Mouse (Mus musculus): ENCODE results near the gene Afmid.

The Afmid gene

GRCm38 (mm10) chr11:117845651-117846050 lies 19.9 kb downstream of the Afmid start:
- intact Hi-C loops (cut with DNase I): no loop called here

- intact Hi-C loops (cut with DNase I): no loop called here
Observed at GRCm38 (mm10) chr11:117846640-117847039, 20.9 kb downstream of the Afmid start.

- intact Hi-C loops (cut with DNase I): no loop called here
Observed at GRCm38 (mm10) chr11:117847593-117848215, 22.0 kb downstream of the Afmid start.

GRCm38 (mm10) chr11:117848271-117848984 lies 22.7 kb downstream of the Afmid start:
- intact Hi-C loops (cut with DNase I): no loop called here

GRCm38 (mm10) chr11:117848985-117849671 lies 23.4 kb downstream of the Afmid start, which contains the start of gene Birc5:
TSS of gene Birc5 (plus strand) at chr11:117849251.
- intact Hi-C loops (cut with DNase I): no loop called here

GRCm38 (mm10) chr11:117852875-117853274 lies 27.2 kb downstream of the Afmid start:
- intact Hi-C loops (cut with DNase I): no loop called here

GRCm38 (mm10) chr11:117854241-117854640 lies 28.5 kb downstream of the Afmid start:
- intact Hi-C loops (cut with DNase I): no loop called here

- intact Hi-C loops (cut with DNase I): no loop called here
Observed at GRCm38 (mm10) chr11:117855360-117855759, 29.6 kb downstream of the Afmid start.

- intact Hi-C loops (cut with DNase I): no loop called here
Observed at GRCm38 (mm10) chr11:117855975-117856374, 30.3 kb downstream of the Afmid start.

GRCm38 (mm10) chr11:117857462-117857861 lies 31.7 kb downstream of the Afmid start:
- intact Hi-C loops (cut with DNase I): no loop called here

GRCm38 (mm10) chr11:117858392-117858791 lies 32.7 kb downstream of the Afmid start:
- intact Hi-C loops (cut with DNase I): no loop called here

GRCm38 (mm10) chr11:117860601-117861000 lies 34.9 kb downstream of the Afmid start, which contains the start of gene Tmem235:
TSS of gene Tmem235 (plus strand) at chr11:117860752.
- intact Hi-C loops (cut with DNase I): no loop called here

GRCm38 (mm10) chr11:117863174-117863856 lies 37.6 kb downstream of the Afmid start:
- intact Hi-C loops (cut with DNase I): no loop called here

GRCm38 (mm10) chr11:117864805-117865204 lies 39.1 kb downstream of the Afmid start:
- intact Hi-C loops (cut with DNase I): no loop called here

- intact Hi-C loops (cut with DNase I): no loop called here
Observed at GRCm38 (mm10) chr11:117865988-117866387, 40.3 kb downstream of the Afmid start.

GRCm38 (mm10) chr11:117870688-117871365 lies 45.1 kb downstream of the Afmid start:
- intact Hi-C loops (cut with DNase I): loop anchor here (2.0 to 10.0 kb wide), 5 partner anchors 41 to 344 kb away; partner anchors contain the start of gene Socs3

GRCm38 (mm10) chr11:117871376-117871775 lies 45.7 kb downstream of the Afmid start:
- intact Hi-C loops (cut with DNase I): loop anchor here (2.0 to 10.0 kb wide), 5 partner anchors 41 to 343 kb away; partner anchors contain the start of gene Socs3

- intact Hi-C loops (cut with DNase I): loop anchor here (2.0 to 10.0 kb wide), 5 partner anchors 40 to 343 kb away; partner anchors contain the start of gene Socs3
Observed at GRCm38 (mm10) chr11:117871911-117872584, 46.3 kb downstream of the Afmid start.

- intact Hi-C loops (cut with DNase I): loop anchor here (5.0 to 10.0 kb wide), 4 partner anchors 39 to 342 kb away; partner anchors contain the start of gene Socs3
Observed at GRCm38 (mm10) chr11:117872861-117873608, 47.3 kb downstream of the Afmid start, which contains the start of gene Tha1. TSS of gene Tha1 (minus strand) at chr11:117873481.
